Mouse (Mus musculus) layer of hippocampus, adult 8-10 months (tissue): ENCODE measurements around the gene Dnttip1. TPM values are rescaled to one million over a fixed set of nuclear protein-coding genes. Genes with fewer than 3 reads are reported as not detected.
"Not testable (repeated sequence)": the region's sequence is repeated elsewhere in the genome, so short reads cannot be mapped to it uniquely, and the experiment has no call there.

Experiments used
- DNase-seq, 2 experiments: peaks; one replicate each; pipeline ENCODE4 v3.0.0; 2022; ENCODE audit warnings: low spot score in 2 of 2
- total RNA-seq, 4 experiments: library from RNA; stranded (reverse); gene quantifications; 2 replicates each; pipeline ENCODE4 v1.2.4; 2022

Dnttip1 gene
- total RNA-seq, 4 experiments from 2014 or later, result 32.6 to 36.7 (median 35.3) TPM

- no peak for DNase-seq
These were observed 33.8 kb downstream of the Dnttip1 start, which contains the start of gene Tnnc2 for GRCm38 (mm10) chr2:164779481-164780086. Gene Tnnc2, minus strand, starts transcription at chr2:164779967.

GRCm38 (mm10) chr2:164781876-164782275 is 36.1 kb downstream of the Dnttip1 start:
- no peak for DNase-seq

- no peak for DNase-seq
These were observed 38.3 kb downstream of the Dnttip1 start for GRCm38 (mm10) chr2:164783926-164784581.

- DNase-seq, result no peak
These were observed 39.2 kb downstream of the Dnttip1 start for GRCm38 (mm10) chr2:164784869-164785420.

GRCm38 (mm10) chr2:164785481-164786387 is 40.0 kb downstream of the Dnttip1 start, which contains the start of gene Snx21:
Gene Snx21, plus strand, starts transcription at chr2:164785823.
- peak; percentile 76 to 82 for DNase-seq

GRCm38 (mm10) chr2:164786388-164786885 is 40.7 kb downstream of the Dnttip1 start:
- DNase-seq, result no peak

- no peak for DNase-seq
These were observed 41.2 kb downstream of the Dnttip1 start for GRCm38 (mm10) chr2:164787032-164787431.

- DNase-seq, result no peak
These were observed 42.0 kb downstream of the Dnttip1 start for GRCm38 (mm10) chr2:164787779-164788178.

GRCm38 (mm10) chr2:164788411-164788810 is 42.6 kb downstream of the Dnttip1 start:
- DNase-seq, result no peak

- no peak for DNase-seq
These were observed 44.7 kb downstream of the Dnttip1 start for GRCm38 (mm10) chr2:164790451-164790850.

GRCm38 (mm10) chr2:164791841-164792261 is 46.1 kb downstream of the Dnttip1 start:
- DNase-seq, result no peak

- no peak for DNase-seq
These were observed 46.8 kb downstream of the Dnttip1 start for GRCm38 (mm10) chr2:164792400-164793190.

- DNase-seq, result peak in 1 of 2 experiments; percentile 51
These were observed 47.5 kb downstream of the Dnttip1 start for GRCm38 (mm10) chr2:164793236-164793635.

- DNase-seq, result no peak
These were observed 48.0 kb downstream of the Dnttip1 start for GRCm38 (mm10) chr2:164793772-164794171.

- DNase-seq, result peak; percentile 80 to 86
These were observed 48.5 kb downstream of the Dnttip1 start for GRCm38 (mm10) chr2:164794293-164794692.

GRCm38 (mm10) chr2:164795868-164796267 is 50.1 kb downstream of the Dnttip1 start:
- DNase-seq, result no peak

- DNase-seq, result not testable (repeated sequence)
These were observed 52.8 kb downstream of the Dnttip1 start for GRCm38 (mm10) chr2:164798554-164798953.

- no peak for DNase-seq
These were observed 54.6 kb downstream of the Dnttip1 start for GRCm38 (mm10) chr2:164800252-164801004.

GRCm38 (mm10) chr2:164803201-164803920 is 57.6 kb downstream of the Dnttip1 start:
- DNase-seq, result no peak
